Mouse (Mus musculus) right cerebral cortex, postnatal 4 days (tissue): ENCODE results near the gene Ccdc66.

Experiments
- DNase-seq: peaks from one replicate; pipeline ENCODE4 v3.0.0-alpha.2; 2022

Gene Ccdc66

GRCm38 (mm10) chr14:27507894-27508643 lies at the start of gene Ccdc66:
Ccdc66 (minus strand) TSS chr14:27508460.
- DNase-seq: peak; percentile 97

GRCm38 (mm10) chr14:27543838-27544426 lies 35.7 kb upstream of the Ccdc66 start:
- DNase-seq: no peak

- DNase-seq: no peak
Observed at GRCm38 (mm10) chr14:27536441-27536840, 28.2 kb upstream of the Ccdc66 start.

DNA sequence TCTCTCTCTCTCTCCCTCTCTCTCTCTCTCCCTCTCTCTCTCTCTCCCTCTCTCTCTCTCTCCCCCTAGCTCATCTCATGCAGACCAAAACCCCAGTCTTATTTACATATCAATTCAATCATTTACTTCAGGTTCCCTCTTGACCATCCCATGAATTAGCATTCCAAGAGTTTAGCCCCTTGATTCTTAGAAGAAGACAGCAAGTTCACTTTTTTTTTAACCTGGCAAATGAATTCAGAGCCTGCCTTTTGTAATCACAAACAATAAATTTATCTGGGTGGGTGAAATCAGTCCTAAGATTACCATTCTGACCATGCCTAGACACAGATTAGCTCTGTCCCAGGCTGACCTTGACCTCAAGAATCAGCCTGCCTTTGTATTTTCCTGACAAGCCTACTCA lies 16.3 kb upstream of the Ccdc66 start:
- no peak for DNase-seq

GRCm38 (mm10) chr14:27508644-27509301 lies 513 bp upstream of the Ccdc66 start:
- DNase-seq: peak; percentile 2

DNA sequence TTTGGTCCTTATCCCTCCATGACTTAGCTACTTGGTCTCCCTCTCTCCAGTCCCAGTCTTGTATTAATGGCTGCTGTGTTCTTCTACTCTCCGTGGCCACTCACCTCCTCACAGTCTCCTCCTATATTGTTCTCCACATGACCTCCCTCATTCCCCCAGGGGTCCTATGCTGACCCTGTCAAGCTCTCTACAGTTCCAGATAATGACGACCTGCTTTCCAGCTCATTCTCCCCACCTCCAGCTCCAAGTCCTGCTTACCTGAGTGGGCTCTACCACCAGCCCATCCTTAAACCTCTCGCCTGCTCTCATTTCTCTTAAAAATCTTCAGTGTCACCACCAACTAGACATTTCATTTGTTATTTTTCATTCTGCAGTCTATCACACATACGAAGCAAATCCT lies 7.2 kb downstream of the Ccdc66 start:
- DNase-seq: no peak

DNA sequence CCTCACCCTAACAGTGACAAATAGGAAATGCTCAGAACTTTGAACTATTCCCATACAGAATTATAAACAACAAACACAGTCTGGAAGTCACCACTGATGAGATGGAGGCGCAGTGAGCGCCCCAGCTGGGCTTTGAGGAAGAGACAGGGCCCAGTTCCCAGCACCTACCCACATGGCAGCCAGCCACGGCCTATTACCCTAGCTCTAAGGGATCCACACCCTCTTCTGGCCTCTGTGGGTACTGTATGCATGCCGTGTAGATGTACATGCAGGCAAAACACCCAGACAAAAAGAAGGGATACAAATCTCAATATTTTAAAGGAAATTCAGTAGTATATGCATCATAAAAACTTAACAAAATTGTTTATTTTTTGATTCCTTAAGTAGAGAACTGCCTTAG lies 14.7 kb downstream of the Ccdc66 start:
- peak; percentile 9 for DNase-seq

- no peak for DNase-seq
Observed at GRCm38 (mm10) chr14:27491399-27491798, 16.9 kb downstream of the Ccdc66 start.

- DNase-seq: no peak
Observed at GRCm38 (mm10) chr14:27446963-27447362, 61.3 kb downstream of the Ccdc66 start.

DNA sequence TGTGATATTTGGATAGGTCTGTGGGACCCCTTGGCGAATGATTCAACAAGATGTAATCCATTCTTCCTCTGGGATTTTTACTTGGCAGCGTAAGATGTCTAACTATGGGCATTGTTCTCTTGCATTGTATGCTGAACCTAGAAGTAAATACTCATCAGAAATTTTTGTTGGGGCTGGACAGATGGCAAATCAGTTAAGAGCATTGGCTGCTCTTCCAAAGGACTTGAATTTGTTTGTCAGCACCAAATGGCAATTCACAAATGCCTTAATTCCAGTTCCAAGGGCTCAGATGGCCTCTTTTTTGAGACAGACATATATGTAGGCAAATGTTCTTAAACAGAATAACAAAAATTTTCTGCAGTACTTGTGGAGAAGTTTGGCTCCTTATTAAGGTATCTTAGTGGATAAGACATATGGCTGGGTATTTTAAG lies 63.4 kb downstream of the Ccdc66 start:
- no peak for DNase-seq

- no peak for DNase-seq
Observed at GRCm38 (mm10) chr14:27440921-27441320, 67.3 kb downstream of the Ccdc66 start.

- no peak for DNase-seq
Observed at GRCm38 (mm10) chr14:27436826-27437225, 71.4 kb downstream of the Ccdc66 start.

- no peak for DNase-seq
Observed at GRCm38 (mm10) chr14:27436116-27436515, 72.1 kb downstream of the Ccdc66 start.

DNA sequence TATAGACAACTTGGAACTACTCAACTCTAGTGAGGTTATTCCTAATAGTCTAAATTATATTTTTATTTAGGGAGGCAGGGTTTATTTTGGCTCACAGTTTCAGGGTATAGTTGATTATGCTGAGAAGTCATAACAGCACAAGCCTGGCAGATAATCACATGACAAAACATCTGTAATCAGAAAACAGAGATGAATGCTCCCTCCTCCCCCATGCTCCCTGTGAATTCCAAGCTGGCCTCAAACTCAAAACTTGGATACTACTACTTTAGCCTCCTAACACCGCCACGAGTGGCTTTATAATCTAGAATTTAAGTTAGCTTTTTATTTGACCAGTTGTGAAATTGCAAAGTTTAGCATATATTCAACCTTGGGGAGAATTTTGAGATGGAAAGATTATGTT lies 76.2 kb downstream of the Ccdc66 start:
- no peak for DNase-seq
